Mouse (Mus musculus) C2C12 (cell line): ENCODE measurements around the gene Rad51b.

Experiments used
- CEBPB ChIP-seq: IDR thresholded peaks from one replicate; pipeline ENCODE4 v1.6.1; 2011; ENCODE audit warnings: low read depth, mild to moderate bottlenecking, control low read depth, moderate library complexity
- CTCF ChIP-seq: IDR thresholded peaks from one replicate; pipeline ENCODE4 v1.5.1; 2011; ENCODE audit not compliant: control insufficient read depth, insufficient read depth, insufficient read length
- FOSL1 ChIP-seq: IDR thresholded peaks from one replicate; pipeline ENCODE4 v1.8.0; 2011; ENCODE audit warnings: mild to moderate bottlenecking, low read length; ENCODE audit not compliant: poor library complexity, insufficient read depth, severe bottlenecking
- MAX ChIP-seq: IDR thresholded peaks from one replicate; pipeline ENCODE4 v1.6.1; 2011; ENCODE audit warnings: mild to moderate bottlenecking, control low read depth
- MYOD1 ChIP-seq: IDR thresholded peaks from one replicate; pipeline ENCODE4 v1.6.1; 2011; ENCODE audit warnings: low read depth; ENCODE audit not compliant: control insufficient read depth, insufficient read length
- MYOG ChIP-seq: IDR thresholded peaks from one replicate; pipeline ENCODE4 v1.6.1; 2011; ENCODE audit not compliant: control insufficient read depth, insufficient read length; ENCODE audit errors: extremely low read depth
- USF1 ChIP-seq: IDR thresholded peaks from one replicate; pipeline ENCODE4 v1.6.1; 2011; ENCODE audit warnings: low read depth, mild to moderate bottlenecking, control low read depth, moderate library complexity

DNA sequence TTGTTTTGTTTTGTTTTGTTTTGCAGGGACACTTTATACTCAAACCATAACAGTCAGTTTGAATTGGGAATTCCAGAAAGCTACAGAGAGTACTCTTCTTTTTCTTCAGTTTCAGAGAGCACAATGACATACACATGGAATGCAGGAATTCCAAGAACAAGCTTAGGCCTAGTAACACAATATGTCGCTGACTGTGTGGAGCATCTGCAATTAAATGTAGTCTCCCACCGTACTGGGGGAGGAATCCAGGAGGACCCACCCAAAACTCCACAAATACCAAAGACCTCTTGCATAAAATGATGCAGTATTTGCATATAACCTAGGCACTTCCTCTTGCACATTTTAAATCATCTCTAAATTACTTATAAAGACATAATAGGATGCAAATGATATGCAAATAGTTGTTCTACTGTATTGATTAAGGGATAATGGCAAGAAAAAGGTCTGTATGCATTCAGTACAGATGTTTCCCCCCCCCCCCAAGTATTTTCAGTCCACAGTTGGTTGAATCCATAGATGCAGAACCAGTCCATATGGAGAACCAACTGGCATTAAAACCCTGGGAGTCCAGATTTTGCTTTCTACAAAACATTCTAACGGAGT, 398.9 kb downstream of the Rad51b start:
- TF ChIP-seq CTCF = no peak
- no peak for TF ChIP-seq MAX
- TF ChIP-seq USF1 = no peak
- TF ChIP-seq CEBPB = no peak
- TF ChIP-seq MYOD1 = no peak
- no peak for TF ChIP-seq FOSL1
- TF ChIP-seq MYOG = no peak
